Mouse (Mus musculus): ENCODE results near the gene Clcn6.

DNA sequence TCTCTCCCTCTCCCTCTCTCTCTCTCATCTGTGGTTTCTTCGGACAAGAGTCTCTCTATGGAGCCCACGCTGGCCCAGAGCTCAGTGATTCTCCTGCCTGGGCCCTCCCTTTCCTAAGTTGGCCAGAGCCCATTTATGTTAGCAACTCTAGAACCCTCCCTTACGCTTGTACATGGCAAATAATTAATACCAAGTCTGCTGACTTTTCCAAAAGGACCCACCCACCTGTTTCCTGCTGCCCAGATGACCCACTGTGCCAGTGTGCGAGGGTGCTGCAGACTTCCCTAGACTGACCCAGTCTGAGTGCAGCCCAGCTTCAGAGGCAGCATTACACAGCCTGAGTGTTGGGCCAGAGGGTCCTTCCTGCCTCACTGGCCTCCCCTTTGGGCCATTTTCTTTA lies 26.4 kb downstream of the Clcn6 start:
- TF ChIP-seq CTCF (IDR thresholded peaks at IDR 0.05; ENCODE audit: low read depth, low read length) (no peak), POLR2A (IDR thresholded peaks at IDR 0.05; ENCODE audit: borderline replicate concordance, low read depth, low read length) (no peak)

Measured in bone marrow macrophage, adult 2 months (primary cell).